Mouse (Mus musculus) heart, postnatal 25 days (tissue): ENCODE data around the gene Tacr2. TPM values are rescaled to one million over a fixed set of nuclear protein-coding genes. Genes with fewer than 3 reads are reported as not detected.

ENCODE experiments used
- DNase-seq: peaks from one replicate; pipeline ENCODE4 v3.0.0; 2022; ENCODE audit warnings: low spot score
- intact Hi-C: fragments of 180-260 bp; cut with DNase I; formaldehyde crosslinking; loops from one replicate; pipeline ENCODE4 v1.15.1; 2025
- total RNA-seq, 2 experiments: library from RNA; stranded (reverse); gene quantifications; 2 replicates each; pipeline ENCODE4 v1.2.3; 2021

Gene Tacr2
- total RNA-seq = not detected

DNA sequence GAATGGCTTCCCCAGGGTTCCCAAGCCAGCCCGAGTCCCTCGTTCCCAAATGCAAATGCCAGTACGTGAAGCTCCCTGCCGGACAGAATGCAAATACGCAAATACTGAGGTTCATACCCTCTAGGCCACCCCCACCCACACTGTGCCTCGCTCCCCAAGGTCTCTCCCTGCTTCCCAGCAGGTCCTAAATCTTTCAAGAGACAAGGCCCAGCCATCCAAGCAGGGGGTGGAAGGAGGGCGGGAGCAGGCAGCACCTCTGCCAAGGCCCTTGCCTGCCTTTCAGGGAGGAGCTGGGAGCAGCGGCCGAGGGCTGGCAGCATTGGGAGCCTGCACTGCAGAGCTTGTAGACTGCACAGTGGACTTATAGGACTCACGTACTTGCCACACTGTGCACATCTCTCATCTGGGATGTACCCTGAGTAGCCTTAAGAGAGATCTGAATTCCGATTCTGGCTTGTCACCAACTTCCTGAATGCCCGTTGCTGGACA lies at the start of gene Tacr2:
TSS of gene Tacr2 (plus strand) at position 439 of the 489 bp plus-strand sequence.
- intact Hi-C loops = no loop called here
- no peak for DNase-seq

GRCm38 (mm10) chr10:62202574-62202973 lies 49.7 kb upstream of the Tacr2 start:
- intact Hi-C loops = no loop called here
- DNase-seq = no peak

- no peak for DNase-seq
- intact Hi-C loops = loop anchor here (2.0 kb wide), 1 partner anchor 14 kb away; no protein-coding TSS in a partner anchor
Measured at GRCm38 (mm10) chr10:62208241-62208896, 43.9 kb upstream of the Tacr2 start.

DNA sequence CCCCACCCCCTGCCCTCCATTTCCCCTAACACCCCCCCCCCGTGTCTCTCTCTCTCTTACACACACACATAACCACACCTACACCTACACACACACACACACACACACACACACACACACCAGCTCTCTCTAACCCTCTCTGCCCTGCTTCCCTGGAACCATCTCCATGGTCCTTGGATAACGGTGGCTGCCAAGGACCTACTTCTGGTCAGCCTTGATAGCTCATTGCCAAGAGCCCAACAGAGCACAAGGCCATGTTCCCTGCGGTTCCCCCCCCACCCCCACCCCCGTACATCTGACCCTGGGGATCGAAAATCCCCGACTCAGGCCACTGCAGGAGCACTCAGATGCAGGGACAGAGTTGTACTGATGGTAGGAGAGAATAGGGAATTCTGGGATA lies 40.9 kb upstream of the Tacr2 start:
- DNase-seq = no peak
- intact Hi-C loops = no loop called here

- DNase-seq = no peak
- intact Hi-C loops = no loop called here
Measured at GRCm38 (mm10) chr10:62215169-62215616, 37.0 kb upstream of the Tacr2 start.

DNA sequence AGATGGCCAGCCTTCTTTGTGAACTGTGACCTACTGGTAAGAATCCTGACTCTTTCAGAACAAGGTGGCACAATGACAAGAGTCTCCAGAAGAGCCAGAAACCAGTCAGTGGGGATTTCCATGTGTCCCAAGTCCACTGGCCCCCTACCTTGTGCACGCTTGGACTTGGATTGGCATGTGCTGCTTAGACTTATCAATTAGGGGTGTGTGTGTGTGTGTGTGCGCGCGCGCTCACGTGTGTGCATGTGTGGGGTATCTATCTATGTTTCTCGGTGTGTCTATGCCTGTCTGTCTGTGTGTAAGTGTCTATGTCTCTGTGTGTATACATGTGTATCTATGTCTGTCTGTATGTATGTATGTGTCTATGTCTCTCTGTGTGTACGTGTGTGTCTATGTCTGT lies 36.6 kb upstream of the Tacr2 start:
- no peak for DNase-seq
- intact Hi-C loops = no loop called here

- intact Hi-C loops = no loop called here
- no peak for DNase-seq
Measured at GRCm38 (mm10) chr10:62216595-62216994, 35.6 kb upstream of the Tacr2 start.

DNA sequence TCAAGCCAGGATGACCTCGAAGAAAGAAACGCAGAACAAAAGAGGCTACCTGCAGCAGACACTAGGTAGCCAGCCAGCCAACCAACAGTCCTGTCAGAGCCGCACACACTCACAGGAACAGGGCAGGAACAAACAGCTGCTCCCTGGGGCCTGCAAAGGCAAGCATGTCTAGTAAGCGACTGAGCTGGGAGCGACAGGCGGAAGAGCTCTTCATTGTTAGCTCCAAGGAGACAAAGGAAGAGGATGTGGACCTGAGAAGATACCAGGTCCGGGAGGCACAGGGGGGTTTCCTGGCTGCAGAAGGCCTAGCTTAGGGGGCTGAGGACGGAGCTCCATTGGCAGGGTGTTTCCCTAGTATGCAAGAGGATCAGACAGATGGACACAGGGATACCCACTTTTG lies 35.0 kb upstream of the Tacr2 start:
- DNase-seq = peak; percentile 35
- intact Hi-C loops = no loop called here

- DNase-seq = no peak
- intact Hi-C loops = no loop called here
Measured at GRCm38 (mm10) chr10:62218044-62218788, 34.0 kb upstream of the Tacr2 start.

GRCm38 (mm10) chr10:62218789-62219172 lies 33.5 kb upstream of the Tacr2 start:
- no peak for DNase-seq

DNA sequence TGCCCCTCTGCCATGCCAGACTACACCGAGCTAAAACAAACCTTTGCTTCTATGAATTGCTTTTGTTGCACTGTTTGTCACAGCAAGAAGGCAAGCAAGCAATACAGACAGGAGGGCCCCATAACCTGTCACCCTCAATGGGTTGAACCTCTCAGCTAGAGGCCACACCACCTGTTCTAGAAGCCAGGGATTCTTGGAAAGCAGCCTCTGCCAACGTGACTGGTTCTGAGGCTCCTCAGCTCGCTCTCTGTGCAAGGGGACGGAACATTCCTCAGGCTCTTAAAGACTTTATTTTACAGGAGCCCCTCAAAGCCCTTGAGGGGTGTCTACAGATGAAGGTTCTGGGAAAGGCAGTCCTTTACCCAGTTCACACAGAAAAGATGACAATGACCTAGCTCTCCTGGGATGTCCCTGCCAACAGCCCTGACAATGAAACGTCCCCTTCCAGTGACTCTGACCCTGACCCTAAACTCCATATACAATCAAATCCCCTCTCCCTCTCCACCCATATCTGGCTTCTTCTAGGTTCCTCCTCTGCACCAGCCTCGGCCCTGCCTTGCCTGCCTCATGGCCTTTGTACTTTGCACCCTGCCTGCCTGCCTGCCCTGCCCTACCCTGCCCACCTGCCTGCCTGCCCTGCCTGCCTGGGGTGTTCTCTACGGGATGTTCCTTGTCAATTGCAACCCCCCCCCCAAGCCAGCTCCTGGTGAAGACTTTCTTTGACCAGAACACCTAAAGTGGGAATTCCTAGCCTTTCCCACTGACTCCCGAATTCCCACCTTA lies 31.3 kb upstream of the Tacr2 start:
- DNase-seq = no peak
- intact Hi-C loops = no loop called here

More at GRCm38 (mm10) chr10:62218789-62219172, 33.5 kb upstream of the Tacr2 start:
- intact Hi-C loops = no loop called here

- no peak for DNase-seq
- intact Hi-C loops = no loop called here
Measured at GRCm38 (mm10) chr10:62221647-62222046, 30.6 kb upstream of the Tacr2 start.

GRCm38 (mm10) chr10:62222777-62223176 lies 29.5 kb upstream of the Tacr2 start:
- DNase-seq = no peak
- intact Hi-C loops = no loop called here

DNA sequence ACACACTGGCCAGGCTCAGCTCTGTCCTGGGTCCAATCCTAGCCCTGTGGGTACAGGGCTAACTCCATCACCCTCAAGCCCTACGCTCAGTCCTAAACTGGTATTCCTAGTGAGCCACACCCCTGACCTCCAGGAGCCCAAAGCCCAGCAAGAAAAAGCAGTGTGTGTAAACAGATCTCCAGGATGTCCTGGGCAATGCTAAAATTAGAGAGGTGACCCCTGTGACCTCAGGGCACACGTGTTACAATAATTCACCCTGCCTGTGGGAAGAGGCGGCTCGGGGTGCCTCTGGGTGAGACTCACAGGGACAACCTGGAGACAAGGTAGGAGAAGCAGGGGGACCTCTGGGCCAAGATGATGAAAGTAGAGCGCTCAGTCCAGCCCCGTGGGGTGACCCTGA lies 28.0 kb upstream of the Tacr2 start:
- intact Hi-C loops = no loop called here

GRCm38 (mm10) chr10:62225839-62226238 lies 26.4 kb upstream of the Tacr2 start:
- no peak for DNase-seq
- intact Hi-C loops = no loop called here

More for the DNA sequence above, 28.0 kb upstream of the Tacr2 start:
- DNase-seq = no peak

- intact Hi-C loops = no loop called here
- DNase-seq = no peak
Measured at GRCm38 (mm10) chr10:62228126-62228525, 24.1 kb upstream of the Tacr2 start.

- intact Hi-C loops = no loop called here
- DNase-seq = peak; percentile 87
Measured at GRCm38 (mm10) chr10:62230708-62231394, 21.4 kb upstream of the Tacr2 start, which contains the start of gene Tspan15. TSS of gene Tspan15 (minus strand) at chr10:62231251.

DNA sequence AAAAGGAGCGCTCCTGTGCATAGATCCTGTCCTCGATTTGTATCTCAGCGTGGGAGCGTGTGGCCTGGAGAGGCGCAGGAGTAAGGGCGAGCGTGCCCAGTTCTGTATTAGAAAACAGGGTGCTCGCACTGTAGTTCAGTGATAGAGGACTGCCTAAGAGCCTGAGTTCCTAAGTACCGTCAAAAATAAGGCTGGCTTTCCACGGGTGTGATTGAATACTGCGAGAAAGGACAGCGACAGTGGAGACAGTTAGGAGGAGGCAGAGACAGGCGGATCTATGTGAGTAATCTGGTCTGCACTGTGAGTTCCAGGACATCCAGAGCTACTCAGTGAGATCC lies 20.9 kb upstream of the Tacr2 start:
- DNase-seq = no peak
- intact Hi-C loops = no loop called here

- intact Hi-C loops = no loop called here
- no peak for DNase-seq
Measured at GRCm38 (mm10) chr10:62231811-62232210, 20.4 kb upstream of the Tacr2 start.

DNA sequence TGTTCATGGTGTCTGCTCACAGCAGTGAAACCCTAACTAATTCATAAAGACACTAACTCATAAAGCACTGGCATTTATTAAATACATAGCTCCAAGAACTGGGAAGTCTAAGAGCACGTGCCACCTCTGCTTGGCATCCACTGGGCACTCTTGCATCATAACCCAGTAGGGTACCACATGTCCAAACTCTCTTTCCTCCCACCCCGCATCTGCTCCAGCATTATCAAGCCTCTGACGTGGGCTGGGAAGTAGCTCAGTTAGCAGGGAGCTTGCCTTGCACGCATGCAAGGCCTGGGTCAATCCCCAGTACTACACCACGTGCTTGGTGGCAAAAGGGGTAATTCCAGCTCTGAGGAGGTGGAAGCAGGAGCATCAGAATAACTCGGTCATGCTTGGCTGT lies 16.1 kb upstream of the Tacr2 start:
- intact Hi-C loops = no loop called here
- no peak for DNase-seq
